In the genomic region with DNA sequence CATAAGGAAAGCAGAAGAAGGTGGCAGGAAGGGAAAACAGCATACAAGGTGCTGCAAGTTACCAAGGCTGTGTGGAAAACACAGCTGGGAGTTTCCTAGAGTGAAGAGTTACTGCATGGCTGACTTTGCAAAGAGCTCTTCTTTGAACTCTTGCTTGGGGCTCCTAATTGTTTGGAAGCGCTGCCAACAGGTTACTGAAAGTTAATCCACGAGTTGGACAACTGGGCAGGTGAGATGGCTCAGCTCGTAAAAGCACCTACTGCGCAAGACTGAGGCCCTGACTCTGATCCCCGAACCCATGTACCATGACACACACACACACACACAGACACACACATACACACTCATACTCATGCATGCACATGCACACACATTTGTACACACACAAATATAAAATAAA, we compare ENCODE assay signal across 22 mouse cellular contexts.
"Had no signal": no experiment of that assay in that cellular context is flagged by ENCODE, and none has a peak within 500 bp of the region (broad histone marks: within the 10 kb centered on the region; RNA-seq: fewer than 3 reads in every experiment).

No protein-coding gene starts in this region.

- H3K9me3 ChIP-seq: liver, embryonic 15.5 days; lung, embryonic 15.5 days; megakaryocyte, embryonic 14.5 days; midbrain, embryonic 10.5 days; midbrain, embryonic 13.5 days; neural tube, embryonic 13.5 days; stomach, embryonic 15.5 days had no signal

- H3K36me3 ChIP-seq: liver, embryonic 15.5 days; lung, embryonic 15.5 days; midbrain, embryonic 10.5 days; midbrain, embryonic 13.5 days; neural tube, embryonic 13.5 days; stomach, embryonic 15.5 days had no signal

- H3K4me2 ChIP-seq: liver, embryonic 11.5 days; liver, embryonic 15.5 days; lung, embryonic 15.5 days; midbrain, embryonic 13.5 days; neural tube, embryonic 13.5 days; stomach, embryonic 15.5 days had no signal

- H3K9ac ChIP-seq: liver, embryonic 15.5 days; lung, embryonic 15.5 days; midbrain, embryonic 13.5 days; neural tube, embryonic 13.5 days; stomach, embryonic 15.5 days had no signal

- H3K4me3 ChIP-seq: left cerebral cortex, adult 2 months; liver, embryonic 15.5 days; lung, embryonic 15.5 days; megakaryocyte, embryonic 14.5 days; midbrain, embryonic 10.5 days; midbrain, embryonic 13.5 days; myocyte; neural tube, embryonic 13.5 days; stomach, embryonic 15.5 days had no signal

- H3K4me1 ChIP-seq: liver, embryonic 15.5 days; megakaryocyte, embryonic 14.5 days; midbrain, embryonic 10.5 days; midbrain, embryonic 13.5 days; neural tube, embryonic 13.5 days; stomach, embryonic 15.5 days had no signal

- ATAC-seq: inflammation-experienced regulatory T-cells, adult 6 months; intestine, embryonic 16.5 days; midbrain, embryonic 13.5 days; midbrain, embryonic 16.5 days had no signal

- H3K27me3 ChIP-seq: liver, embryonic 15.5 days; lung, embryonic 15.5 days; megakaryocyte, embryonic 14.5 days; midbrain, embryonic 13.5 days; neural tube, embryonic 13.5 days; stomach, embryonic 15.5 days had no signal

- DNase-seq: layer of hippocampus, postnatal 36 days; lung, adult 18-20 months; lung, postnatal 10 days; lung, postnatal 36 days; retina, postnatal 1 day; right cerebral cortex, postnatal 25 days; spleen, adult 18-20 months; thymus, postnatal 25 days had no signal

- H3K27ac ChIP-seq: kidney, postnatal 0 days; left cerebral cortex, adult 2 months; liver, embryonic 15.5 days; lung, embryonic 15.5 days; midbrain, embryonic 10.5 days; midbrain, embryonic 13.5 days; neural tube, embryonic 13.5 days; stomach, embryonic 15.5 days had no signal
